Mouse (Mus musculus) bone marrow macrophage, adult 2 months (primary cell): ENCODE results near the gene Rpl22. TPM values are rescaled to one million over a fixed set of nuclear protein-coding genes. Genes with fewer than 3 reads are reported as not detected.

Source experiments
- H3K27ac ChIP-seq: 2 replicates; pipeline ENCODE4 v1.5.1; 2012; ENCODE audit warnings: low read depth, low read length; ENCODE audit not compliant: insufficient read depth
- H3K4me1 ChIP-seq: 2 replicates; pipeline ENCODE4 v1.6.1; 2012; ENCODE audit warnings: low read length; ENCODE audit not compliant: control insufficient read depth, insufficient read depth
- H3K4me3 ChIP-seq: 2 replicates; pipeline ENCODE4 v1.5.1; 2012; ENCODE audit warnings: mild to moderate bottlenecking, low read length, moderate library complexity; ENCODE audit not compliant: insufficient read depth
- CTCF ChIP-seq: IDR thresholded peaks from 2 replicates; pipeline ENCODE4 v1.5.1; 2012; ENCODE audit warnings: low read depth, mild to moderate bottlenecking, low read length, moderate library complexity
- POLR2A ChIP-seq: IDR thresholded peaks from 2 replicates; pipeline ENCODE4 v1.6.1; 2012; ENCODE audit warnings: mild to moderate bottlenecking, low read depth, low read length, borderline replicate concordance
- polyA plus RNA-seq: library from polyadenylated mRNA; stranded (reverse); fragments of >200 nt; gene quantifications from 2 replicates; pipeline ENCODE4 v1.2.4, GENCODE M21; 2012; ENCODE audit not compliant: missing spikeins, insufficient read depth, insufficient read length

Rpl22 gene
- polyA plus RNA-seq, 1 experiment, result 958 TPM

DNA sequence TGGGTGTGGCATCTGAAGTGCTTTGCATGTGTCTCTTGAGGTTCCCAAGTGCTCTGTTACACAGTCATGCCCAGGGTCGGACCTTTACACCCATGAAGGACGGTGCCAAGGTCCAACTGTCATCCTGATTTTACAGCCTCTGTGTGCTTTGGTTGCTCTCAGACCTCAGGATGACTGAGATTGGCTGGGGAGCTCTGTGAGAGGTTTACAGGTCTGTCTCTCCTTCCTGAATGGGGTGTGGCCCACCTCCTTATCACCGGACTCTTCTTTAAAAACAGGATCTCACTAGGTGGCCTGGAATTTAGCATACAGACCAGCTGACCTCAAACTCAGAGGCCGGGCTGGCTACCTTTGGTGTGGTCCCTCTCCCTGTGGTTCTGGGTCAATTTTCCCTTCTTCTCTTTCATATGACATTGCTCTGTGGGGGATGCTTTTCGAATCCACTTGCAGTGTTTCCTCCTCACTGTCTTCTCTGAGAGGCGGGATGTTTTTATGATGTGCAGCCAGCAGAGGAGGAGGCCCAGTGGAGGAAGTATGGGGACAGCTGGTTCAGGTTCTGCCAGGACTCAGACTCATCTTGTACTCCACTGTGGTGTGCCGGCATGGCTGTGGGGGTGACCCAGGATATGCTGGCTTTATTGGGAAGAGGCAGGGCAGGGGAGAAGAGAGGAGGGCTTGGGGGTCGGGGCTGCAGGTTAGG is 25.3 kb downstream of the Rpl22 start:
- TF ChIP-seq POLR2A (no peak), CTCF (no peak)
- Histone ChIP-seq H3K27ac (no peak overlapping the region), H3K4me1 (peaks cover 15% of the 10 kb centered on the region), H3K4me3 (no peak overlapping the region)

DNA sequence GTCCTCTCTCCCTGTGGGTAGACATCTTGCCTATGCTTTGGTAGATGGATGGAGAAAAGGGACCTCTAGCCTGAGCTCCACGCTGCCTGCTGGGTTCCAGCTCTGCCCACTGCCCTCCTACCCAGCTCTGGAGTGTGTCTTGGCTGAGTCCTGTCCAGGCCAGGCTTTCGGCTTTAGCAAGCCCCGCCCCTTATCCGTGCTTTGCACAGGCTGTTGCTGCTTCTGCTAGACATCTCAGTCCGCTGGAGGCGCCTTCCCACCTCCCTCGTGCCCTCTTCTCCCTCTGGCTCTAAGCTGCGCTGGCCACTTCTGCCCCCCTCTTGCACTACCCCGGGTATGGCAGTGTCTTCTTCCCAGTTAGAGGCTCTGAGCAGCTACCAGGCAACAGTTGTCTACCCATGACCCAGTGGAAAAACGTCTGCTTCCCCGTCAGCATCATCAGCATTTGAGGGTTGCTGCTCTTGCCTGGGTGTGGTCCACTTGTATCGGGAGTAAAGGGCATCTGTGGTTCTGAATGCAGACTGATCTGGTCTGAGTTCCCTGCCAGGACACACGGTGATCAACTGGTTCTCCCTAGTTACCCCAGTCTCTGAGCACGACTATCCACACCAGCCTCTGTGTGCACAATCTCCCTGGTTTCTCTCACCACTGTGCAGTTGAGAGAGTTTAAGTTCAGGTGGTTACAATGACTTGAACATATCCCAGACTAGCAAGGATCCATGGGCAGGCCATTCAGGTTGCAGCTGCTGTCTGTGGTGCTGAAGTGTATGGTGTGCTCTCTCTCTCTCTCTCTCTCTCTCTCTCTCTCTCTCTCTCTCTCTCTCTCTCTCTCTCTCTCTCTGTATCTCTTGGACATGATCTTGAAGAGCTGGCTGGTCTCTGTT is 26.1 kb downstream of the Rpl22 start:
- Histone ChIP-seq H3K27ac (no peak overlapping the region), H3K4me1 (peaks cover 14% of the 10 kb centered on the region), H3K4me3 (no peak overlapping the region)
- no peak for TF ChIP-seq POLR2A
- TF ChIP-seq CTCF, result no peak

DNA sequence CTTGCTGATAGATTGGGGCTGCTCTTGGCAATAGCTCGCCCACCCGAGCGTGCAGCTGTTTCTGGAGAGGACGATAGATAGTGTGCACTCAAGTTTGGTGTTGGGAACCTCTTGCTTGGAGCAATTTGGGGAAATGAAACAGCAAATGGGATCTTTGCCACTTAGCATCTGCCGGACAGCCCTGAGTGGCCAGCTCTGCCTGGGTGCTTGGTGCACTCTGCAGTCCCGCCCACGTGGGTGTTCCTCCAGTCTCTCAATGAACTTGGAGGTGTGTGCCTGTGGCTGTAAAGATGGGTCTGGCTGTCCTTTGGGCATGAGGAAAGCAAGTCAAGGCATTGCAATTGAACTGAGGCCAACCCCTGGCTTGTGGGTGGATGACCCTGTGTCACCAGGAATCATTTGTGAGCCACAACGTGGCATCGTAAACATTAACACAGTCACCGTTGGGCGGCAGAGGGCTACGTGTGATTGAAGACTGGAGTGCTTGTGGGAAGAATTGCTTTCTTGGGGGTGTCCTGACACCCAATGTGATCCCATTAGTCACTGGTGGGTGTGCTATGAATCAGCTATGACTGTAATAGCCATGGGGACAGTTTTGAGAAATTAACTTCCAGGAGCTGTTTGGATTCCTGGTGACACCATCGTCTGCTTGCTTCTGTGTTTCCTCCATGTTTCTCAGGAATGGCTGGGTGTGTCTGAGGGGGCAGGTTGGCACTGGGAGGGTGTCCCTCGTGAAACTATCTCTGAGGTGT is 28.5 kb downstream of the Rpl22 start:
- no peak overlapping the region for H3K4me3 ChIP-seq
- no peak overlapping the region for H3K27ac ChIP-seq
- H3K4me1 ChIP-seq, result peaks cover 14% of the 10 kb centered on the region
- no peak for TF ChIP-seq POLR2A
- no peak for TF ChIP-seq CTCF

DNA sequence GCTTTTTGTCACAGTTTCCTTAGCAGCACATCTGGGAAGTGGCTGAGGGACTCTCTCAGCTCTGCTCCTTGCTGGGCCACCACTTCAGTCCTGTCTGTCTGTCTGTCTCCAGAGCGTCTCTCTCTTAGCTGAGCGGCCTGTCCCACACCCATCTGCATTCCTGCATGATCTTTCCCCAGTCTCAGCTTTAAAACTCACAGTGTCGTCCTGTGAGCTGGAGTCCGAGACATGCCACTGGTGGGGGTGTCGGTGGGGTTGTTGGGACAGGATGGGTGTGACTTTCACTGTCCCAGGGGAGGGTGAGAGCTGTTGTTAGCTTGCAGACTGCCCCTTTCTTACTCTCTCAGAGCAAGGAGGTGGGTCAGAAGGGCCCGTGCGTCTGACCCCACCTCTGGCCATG is 30.1 kb downstream of the Rpl22 start:
- TF ChIP-seq POLR2A (no peak), CTCF (no peak)
- H3K4me3 ChIP-seq, result no peak overlapping the region
- H3K4me1 ChIP-seq, result peaks cover 7% of the 10 kb centered on the region
- H3K27ac ChIP-seq, result no peak overlapping the region

DNA sequence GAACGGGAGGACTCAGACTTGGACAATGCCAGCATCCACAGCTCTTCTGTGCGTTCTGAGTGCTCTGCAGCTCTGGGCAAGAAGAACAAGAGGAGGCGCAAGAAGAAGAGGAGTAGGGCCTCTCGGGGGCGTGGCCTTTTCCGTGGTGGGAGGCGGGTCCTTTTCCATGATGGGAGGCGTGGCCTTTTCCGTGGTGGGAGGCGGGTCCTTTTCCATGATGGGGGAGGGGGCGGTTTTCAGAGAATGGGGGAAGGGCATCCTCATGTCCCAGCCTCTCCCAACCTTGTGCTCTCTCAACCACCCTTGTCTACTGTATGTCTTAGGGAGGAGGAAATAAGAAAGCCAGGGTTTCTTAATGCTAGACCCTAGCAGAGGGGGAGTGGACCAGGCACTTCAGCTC is 34.2 kb downstream of the Rpl22 start:
- no peak for TF ChIP-seq POLR2A
- no peak for TF ChIP-seq CTCF
- H3K4me1 ChIP-seq, result peaks cover 16% of the 10 kb centered on the region
- H3K4me3 ChIP-seq, result no peak overlapping the region
- no peak overlapping the region for H3K27ac ChIP-seq

DNA sequence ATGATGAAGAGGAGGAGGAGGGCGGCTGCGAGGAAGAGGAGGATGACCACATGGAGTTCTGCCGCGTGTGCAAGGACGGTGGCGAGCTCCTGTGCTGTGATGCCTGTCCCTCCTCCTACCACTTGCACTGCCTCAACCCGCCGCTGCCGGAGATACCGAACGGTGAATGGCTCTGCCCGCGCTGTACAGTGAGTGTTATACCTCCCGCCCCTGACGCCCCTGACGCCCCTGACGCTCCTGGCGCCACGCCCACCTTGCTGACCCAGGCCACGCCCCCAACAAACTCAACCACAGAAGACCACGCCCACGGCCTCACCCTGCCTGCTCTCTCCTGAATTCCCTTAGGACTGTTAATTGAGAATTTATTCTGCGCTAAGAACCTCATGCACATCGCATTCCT is 35.3 kb downstream of the Rpl22 start:
- Histone ChIP-seq H3K27ac (no peak overlapping the region), H3K4me3 (no peak overlapping the region), H3K4me1 (peaks cover 16% of the 10 kb centered on the region)
- no peak for TF ChIP-seq POLR2A
- TF ChIP-seq CTCF, result no peak

DNA sequence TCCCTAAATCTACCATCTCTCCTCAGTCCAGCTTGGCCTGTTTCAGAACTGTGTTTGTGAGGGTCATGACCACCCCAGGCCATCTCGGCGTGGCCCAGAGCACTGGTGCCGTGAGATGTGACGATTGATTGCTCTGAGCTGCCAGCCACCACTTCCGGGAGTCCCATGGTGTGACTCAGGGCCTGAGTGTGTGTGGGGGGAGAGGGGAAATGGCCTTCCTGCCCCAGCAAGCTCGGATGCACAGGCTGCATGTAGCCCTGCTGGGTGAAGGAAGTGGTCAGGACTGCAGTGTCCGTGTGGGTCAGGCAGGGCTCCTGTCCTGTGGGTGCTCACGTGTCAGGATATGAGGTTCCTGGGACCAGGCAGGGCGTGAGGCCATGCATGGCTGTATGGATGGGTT is 36.6 kb downstream of the Rpl22 start:
- no peak for TF ChIP-seq CTCF
- TF ChIP-seq POLR2A, result no peak
- Histone ChIP-seq H3K27ac (peak overlapping the region; percentile 2; the same call in 1 of the 2 replicates), H3K4me1 (peaks cover 16% of the 10 kb centered on the region), H3K4me3 (no peak overlapping the region)

DNA sequence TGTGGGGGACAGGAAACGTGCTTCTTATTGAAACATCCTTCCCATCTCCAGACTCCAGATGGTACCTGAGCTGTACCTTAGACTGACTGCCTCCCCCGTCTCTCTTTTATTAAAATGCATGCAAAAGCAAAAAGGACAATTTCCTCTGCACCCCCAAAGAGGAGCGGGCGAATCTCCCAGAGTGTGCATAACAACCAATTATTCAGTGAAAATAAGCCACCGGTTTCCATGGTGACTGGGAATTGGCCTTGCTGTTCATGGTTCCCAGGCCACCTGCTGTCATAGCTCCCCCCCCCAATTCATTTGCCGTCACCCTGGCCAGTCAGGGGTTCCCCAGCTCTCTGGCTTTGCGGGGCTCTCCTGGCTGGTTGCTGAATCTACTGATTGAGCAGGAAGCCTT is 39.7 kb downstream of the Rpl22 start:
- Histone ChIP-seq H3K4me1 (peaks cover 16% of the 10 kb centered on the region), H3K27ac (no peak overlapping the region), H3K4me3 (no peak overlapping the region)
- TF ChIP-seq POLR2A (no peak), CTCF (no peak)

DNA sequence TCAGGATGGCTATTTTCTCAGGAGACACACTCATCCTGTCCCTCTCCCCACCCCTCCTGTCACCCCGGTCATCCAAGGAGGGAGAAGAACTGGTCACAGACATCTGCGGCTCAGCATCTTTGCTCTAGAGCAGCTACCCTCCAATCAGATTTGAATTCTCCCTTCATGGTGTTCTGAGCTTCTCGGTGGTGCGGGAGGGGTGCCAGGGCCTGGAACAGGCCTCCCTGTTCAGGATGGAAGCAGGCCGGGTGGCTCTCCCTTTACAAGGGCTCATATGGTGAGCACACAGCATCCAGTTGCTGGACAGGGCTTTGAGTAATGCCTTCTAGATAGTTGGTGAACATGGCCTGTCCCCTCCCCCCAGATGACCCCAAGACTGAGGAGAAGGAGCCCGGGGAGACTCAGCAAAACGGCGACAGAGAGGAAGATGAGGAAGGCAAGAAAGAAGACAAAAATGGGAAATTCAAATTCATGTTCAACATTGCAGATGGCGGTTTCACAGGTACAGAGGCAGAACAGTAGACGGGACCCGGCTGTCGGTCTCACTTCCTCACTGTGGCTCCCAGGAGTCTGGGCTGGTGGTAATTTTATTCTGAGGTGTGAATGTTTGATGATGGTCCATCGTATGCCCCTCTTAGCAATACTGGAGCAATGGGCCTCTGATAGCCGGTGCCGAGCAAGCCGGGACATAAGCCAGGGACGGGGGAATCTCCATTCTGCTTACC is 57.1 kb downstream of the Rpl22 start:
- no peak for TF ChIP-seq CTCF
- no peak for TF ChIP-seq POLR2A
- Histone ChIP-seq H3K4me3 (no peak overlapping the region), H3K27ac (no peak overlapping the region), H3K4me1 (no peaks in the 10 kb centered on the region)

Other genes starting within 250 kb of the Rpl22 start
- not detected in 2 replicates for gene Tnfrsf25, start 209.8 kb upstream of the Rpl22 start, polyA plus RNA-seq
- gene Espn, start 173.4 kb upstream of the Rpl22 start, polyA plus RNA-seq, result 0.44 and 0.97 TPM in 2 replicates
- not detected in 2 replicates for gene Hes2, start 166.9 kb upstream of the Rpl22 start, polyA plus RNA-seq
- gene Acot7, start 147.6 kb upstream of the Rpl22 start, polyA plus RNA-seq, result 39.0 and 46.2 TPM in 2 replicates
- gene Gpr153, start 51.5 kb upstream of the Rpl22 start, polyA plus RNA-seq, result 0.47 TPM in 1 of 2 replicates, not detected in the other
- not detected in 2 replicates for gene Hes3, start 34.1 kb upstream of the Rpl22 start, polyA plus RNA-seq
- 14.0 and 19.7 TPM in 2 replicates for gene Icmt, start 28.5 kb upstream of the Rpl22 start, polyA plus RNA-seq
- not detected in 2 replicates for gene Rnf207, start 6.7 kb upstream of the Rpl22 start, polyA plus RNA-seq
- 0.42 and 0.55 TPM in 2 replicates for gene Chd5, start 12.9 kb downstream of the Rpl22 start, polyA plus RNA-seq
- gene Nphp4, start 151.0 kb downstream of the Rpl22 start, polyA plus RNA-seq, result 1.4 and 1.6 TPM in 2 replicates
- 68.8 and 85.3 TPM in 2 replicates for gene Kcnab2, start 152.1 kb downstream of the Rpl22 start, polyA plus RNA-seq